In the genomic region with DNA sequence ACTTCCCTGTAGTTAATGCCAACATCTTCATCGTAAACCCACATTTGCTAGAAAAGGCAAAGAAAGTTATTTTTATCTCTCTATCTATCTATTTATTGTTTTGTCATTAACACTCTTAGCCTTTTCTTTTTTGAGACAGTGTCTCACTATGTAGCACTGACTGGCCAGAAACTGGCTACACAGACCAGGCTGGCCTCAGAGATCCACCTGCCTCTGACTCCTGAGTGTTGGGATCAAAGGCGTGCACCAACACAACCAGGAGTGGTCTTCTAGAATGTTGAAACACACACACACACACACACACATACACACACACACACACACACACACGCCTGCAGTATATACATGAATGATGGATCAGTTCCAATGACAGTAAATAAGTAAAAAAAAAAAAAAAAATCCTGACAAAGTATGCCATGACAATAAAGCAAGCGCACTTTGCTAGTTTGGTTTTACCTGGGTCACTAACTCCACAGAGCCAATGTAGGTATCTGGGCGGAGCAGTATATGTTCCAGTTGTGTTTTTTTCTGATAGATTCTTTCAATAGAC, we compare ENCODE assay signal across 11 mouse cellular contexts. TPM values are rescaled to one million over a fixed set of nuclear protein-coding genes. Genes with fewer than 3 reads are reported as not detected.
DNase-seq lines count a peak whose midpoint lies in the region; ATAC-seq and TF ChIP-seq lines count a peak whose summit lies in the region.
"Had no signal": no experiment of that assay in that cellular context is flagged by ENCODE, and none has a peak within 500 bp of the region (broad histone marks: within the 10 kb centered on the region; RNA-seq: fewer than 3 reads in every experiment).

No protein-coding gene starts in this region.

- WGBS in kidney, embryonic 14.5 days = 76% methylated on average over 5 of the region's 5 CpGs
- 81% methylated on average over 5 of the region's 5 CpGs for WGBS in hindbrain, embryonic 15.5 days
- 84% methylated on average over 5 of the region's 5 CpGs for WGBS in midbrain, embryonic 13.5 days

- no peak overlapping the region for H3K27ac ChIP-seq in kidney, embryonic 14.5 days (ENCODE audit: low read depth, low read length)
- no peak overlapping the region for H3K27ac ChIP-seq in bone marrow macrophage, adult 2 months (ENCODE audit: insufficient read depth, low read depth, low read length)
- H3K27ac ChIP-seq in hindbrain, embryonic 15.5 days (replicated peaks) = no peak overlapping the region
- no peak overlapping the region for H3K27ac ChIP-seq in midbrain, embryonic 13.5 days
- H3K27ac ChIP-seq: left cerebral cortex, adult 2 months had no signal

- peak overlapping the region; percentile 38 for H3K4me2 ChIP-seq in kidney, embryonic 14.5 days (replicated peaks; ENCODE audit: low read depth, low read length)
- peak overlapping the region; percentile 62 for H3K4me2 ChIP-seq in hindbrain, embryonic 15.5 days
- H3K4me2 ChIP-seq in midbrain, embryonic 13.5 days (replicated peaks) = peak overlapping the region; percentile 73

- peaks cover 17% of the 10 kb centered on the region for H3K4me1 ChIP-seq in kidney, embryonic 14.5 days (ENCODE audit: control insufficient read depth, insufficient read depth, low read length)
- H3K4me1 ChIP-seq in bone marrow macrophage, adult 2 months (ENCODE audit: control insufficient read depth, insufficient read depth, low read length) = peaks cover 13% of the 10 kb centered on the region
- peaks cover 15% of the 10 kb centered on the region for H3K4me1 ChIP-seq in hindbrain, embryonic 15.5 days (replicated peaks)
- peaks cover 24% of the 10 kb centered on the region for H3K4me1 ChIP-seq in midbrain, embryonic 13.5 days (replicated peaks)

- no peaks in the 10 kb centered on the region for H3K27me3 ChIP-seq in kidney, embryonic 14.5 days (ENCODE audit: control insufficient read depth, insufficient read depth, low read length)
- no peaks in the 10 kb centered on the region for H3K27me3 ChIP-seq in hindbrain, embryonic 15.5 days
- no peaks in the 10 kb centered on the region for H3K27me3 ChIP-seq in midbrain, embryonic 13.5 days

- peaks cover 46% of the 10 kb centered on the region for H3K36me3 ChIP-seq in kidney, embryonic 14.5 days (ENCODE audit: control insufficient read depth, insufficient read depth, low read length)
- no peaks in the 10 kb centered on the region for H3K36me3 ChIP-seq in hindbrain, embryonic 15.5 days
- peaks cover 7% of the 10 kb centered on the region for H3K36me3 ChIP-seq in midbrain, embryonic 13.5 days

- ATAC-seq in kidney, embryonic 14.5 days (ENCODE audit: low FRiP score, low TSS enrichment) = no peak
- no peak for ATAC-seq in hindbrain, embryonic 15.5 days (ENCODE audit: low FRiP score, low read depth)
- no peak for ATAC-seq in midbrain, embryonic 13.5 days
- no peak for ATAC-seq in granulocyte monocyte progenitor cell, adult 5-6 weeks (replicated peaks; ENCODE audit: poor library complexity, severe bottlenecking)

- no peak for DNase-seq in kidney, postnatal 10 days
- no peak for DNase-seq in gastrocnemius, postnatal 4 days (ENCODE audit: low spot score in 2 of 2)
- DNase-seq in ovary, adult 18-20 months (ENCODE audit: low spot score) = no peak
- DNase-seq: gastrocnemius, postnatal 10 days; thymus, postnatal 25 days had no signal

- TF ChIP-seq POLR2A in bone marrow macrophage, adult 2 months (IDR thresholded peaks at IDR 0.05; ENCODE audit: borderline replicate concordance, low read depth, low read length) = no peak

- peak overlapping the region; percentile 80; the same call in 1 of the 2 replicates for H3K9ac ChIP-seq in kidney, embryonic 14.5 days (ENCODE audit: low read depth, low read length)
- H3K9ac ChIP-seq in hindbrain, embryonic 15.5 days = no peak overlapping the region
- peak overlapping the region; percentile 70; the same call in 1 of the 2 replicates for H3K9ac ChIP-seq in midbrain, embryonic 13.5 days (replicated peaks)

- no peak for TF ChIP-seq CTCF in bone marrow macrophage, adult 2 months (IDR thresholded peaks at IDR 0.05; ENCODE audit: low read depth, low read length)

- H3K9me3 ChIP-seq in kidney, embryonic 14.5 days (ENCODE audit: control insufficient read depth, low read length) = no peaks in the 10 kb centered on the region
- no peaks in the 10 kb centered on the region for H3K9me3 ChIP-seq in hindbrain, embryonic 15.5 days
- no peaks in the 10 kb centered on the region for H3K9me3 ChIP-seq in midbrain, embryonic 13.5 days

- H3K4me3 ChIP-seq in kidney, embryonic 14.5 days (ENCODE audit: low read length) = peak overlapping the region; percentile 76
- H3K4me3 ChIP-seq in bone marrow macrophage, adult 2 months (ENCODE audit: insufficient read depth, low read length) = peak overlapping the region; percentile 38; the same call in 1 of the 2 replicates
- H3K4me3 ChIP-seq in hindbrain, embryonic 15.5 days = peak overlapping the region; percentile 54; the same call in 1 of the 2 replicates
- H3K4me3 ChIP-seq in midbrain, embryonic 13.5 days (replicated peaks) = peak overlapping the region; percentile 62
- H3K4me3 ChIP-seq: left cerebral cortex, adult 2 months had no signal

RNA-seq across cellular contexts. Expression of a gene that starts 1.5 kb away (rescaled TPM):
- polyA plus RNA-seq in kidney, embryonic 14.5 days (2014; fragmentation: Nextera tagmentation; extraction: Ambion mirVana) = 284 and 300 TPM in 2 replicates
- polyA plus RNA-seq in bone marrow macrophage, adult 2 months (2012; ENCODE audit: insufficient read depth, insufficient read length, missing spikeins) = 135 and 154 TPM in 2 replicates
- 43.7 and 56.9 TPM in 2 replicates for polyA plus RNA-seq in hindbrain, embryonic 15.5 days (2015; fragmentation: Nextera tagmentation; extraction: Ambion mirVana)
- 118 and 125 TPM in 2 replicates for polyA plus RNA-seq in midbrain, embryonic 13.5 days (2015; fragmentation: Nextera tagmentation; extraction: Ambion mirVana)
- total RNA-seq in gastrocnemius, postnatal 4 days (2021) = 10 to 100 TPM; 86.4 to 96.2 TPM
- total RNA-seq in granulocyte monocyte progenitor cell, adult 5-6 weeks (2014; fragmentation: Nextera tagmentation) = 216 and 220 TPM in 2 replicates
- total RNA-seq in granulocyte monocyte progenitor cell, adult 5-6 weeks (2017) = 674 and 681 TPM in 2 replicates

RNA-seq across cellular contexts. Expression of a gene that starts 18.6 kb away (rescaled TPM):
- polyA plus RNA-seq in kidney, embryonic 14.5 days (2014; fragmentation: Nextera tagmentation; extraction: Ambion mirVana) = 421 and 542 TPM in 2 replicates
- 372 and 390 TPM in 2 replicates for polyA plus RNA-seq in bone marrow macrophage, adult 2 months (2012; ENCODE audit: insufficient read depth, insufficient read length, missing spikeins)
- polyA plus RNA-seq in hindbrain, embryonic 15.5 days (2015; fragmentation: Nextera tagmentation; extraction: Ambion mirVana) = 145 and 146 TPM in 2 replicates
- 120 and 125 TPM in 2 replicates for polyA plus RNA-seq in midbrain, embryonic 13.5 days (2015; fragmentation: Nextera tagmentation; extraction: Ambion mirVana)
- total RNA-seq in gastrocnemius, postnatal 4 days (2021) = 100 to 1,000 TPM; 317 to 355 TPM
- total RNA-seq in granulocyte monocyte progenitor cell, adult 5-6 weeks (2014; fragmentation: Nextera tagmentation) = 236 and 288 TPM in 2 replicates
- 279 and 410 TPM in 2 replicates for total RNA-seq in granulocyte monocyte progenitor cell, adult 5-6 weeks (2017)

RNA-seq across cellular contexts. Expression of a gene that starts 39.6 kb away (rescaled TPM):
- 0.64 TPM in 1 of 2 replicates, not detected in the other for polyA plus RNA-seq in kidney, embryonic 14.5 days (2014; fragmentation: Nextera tagmentation; extraction: Ambion mirVana)
- polyA plus RNA-seq in bone marrow macrophage, adult 2 months (2012; ENCODE audit: insufficient read depth, insufficient read length, missing spikeins) = not detected in 2 replicates
- polyA plus RNA-seq in hindbrain, embryonic 15.5 days (2015; fragmentation: Nextera tagmentation; extraction: Ambion mirVana) = 1.8 and 3.1 TPM in 2 replicates
- 0.58 and 0.99 TPM in 2 replicates for polyA plus RNA-seq in midbrain, embryonic 13.5 days (2015; fragmentation: Nextera tagmentation; extraction: Ambion mirVana)
- total RNA-seq in gastrocnemius, postnatal 4 days (2021) = under 1 TPM in 1 of 2 experiments, not detected in 1; 0.69 TPM
- total RNA-seq in granulocyte monocyte progenitor cell, adult 5-6 weeks (2014; fragmentation: Nextera tagmentation) = not detected in 2 replicates
- 1.8 TPM in 1 of 2 replicates, not detected in the other for total RNA-seq in granulocyte monocyte progenitor cell, adult 5-6 weeks (2017)
- total RNA-seq: gastrocnemius, postnatal 10 days had no signal
